Mouse (Mus musculus) intestine, embryonic 14.5 days (tissue): ENCODE data around the gene Slc29a3. TPM values are rescaled to one million over a fixed set of nuclear protein-coding genes. Genes with fewer than 3 reads are reported as not detected.

Source experiments
- ATAC-seq: fragments of 200-750 bp; cut with Nextera tagmentation; replicated peaks from 2 replicates; pipeline ENCODE4 v1.8.0; 2017; ENCODE audit warnings: low read depth, moderate number of reproducible peaks, moderate TSS enrichment, moderate library complexity; ENCODE audit not compliant: low FRiP score, low TSS enrichment
- DNase-seq: peaks from one replicate; pipeline ENCODE4 v3.0.0-alpha.2; 2018; ENCODE audit warnings: low spot score
- H3K27ac ChIP-seq: fragments of 300-500 bp; sonication (generic); 2 replicates; pipeline ENCODE4 v1.5.1; 2014; ENCODE audit warnings: low read depth, mild to moderate bottlenecking, control low read depth
- H3K27me3 ChIP-seq: fragments of 300-500 bp; sonication (generic); replicated peaks from 2 replicates; pipeline ENCODE4 v1.6.1; 2014; ENCODE audit warnings: low read length, control low read depth; ENCODE audit not compliant: control insufficient read depth, insufficient read depth
- H3K36me3 ChIP-seq: fragments of 300-500 bp; sonication (generic); 2 replicates; pipeline ENCODE4 v1.6.1; 2014; ENCODE audit warnings: low read length, control low read depth; ENCODE audit not compliant: control insufficient read depth, insufficient read depth
- H3K4me1 ChIP-seq: fragments of 300-500 bp; sonication (generic); replicated peaks from 2 replicates; pipeline ENCODE4 v1.6.1; 2014; ENCODE audit warnings: low read length, control low read depth, mixed read lengths; ENCODE audit not compliant: control insufficient read depth, insufficient read depth
- H3K4me2 ChIP-seq: fragments of 300-500 bp; sonication (generic); 2 replicates; pipeline ENCODE4 v1.6.1; 2014; ENCODE audit warnings: low read length
- H3K4me3 ChIP-seq: fragments of 300-500 bp; sonication (generic); 2 replicates; pipeline ENCODE4 v1.5.1; 2014; ENCODE audit warnings: low read depth, low read length, control low read depth, mixed read lengths
- H3K9ac ChIP-seq: fragments of 300-500 bp; sonication (generic); 2 replicates; pipeline ENCODE4 v1.6.1; 2014; ENCODE audit warnings: mild to moderate bottlenecking, low read length
- H3K9me3 ChIP-seq: fragments of 300-500 bp; sonication (generic); 2 replicates; pipeline ENCODE4 v1.6.1; 2016; ENCODE audit warnings: low read length, control low read depth; ENCODE audit not compliant: control insufficient read depth
- WGBS: fragments of 180-500 bp; shearing (Covaris S2); extraction: QIAGEN DNeasy Blood & Tissue Kit; methylation state at CpG from one replicate; pipeline ENCODE4 v1.1.7; 2014; 5-methylcytosine and 5-hydroxymethylcytosine counted together
- polyA plus RNA-seq: library from polyadenylated mRNA; unstranded; fragments of >200 nt; fragmentation: Nextera tagmentation; extraction: Ambion mirVana; gene quantifications from 2 replicates; pipeline ENCODE4 v1.2.1, GENCODE M21; 2014

The Slc29a3 gene
- polyA plus RNA-seq, 1 experiment from 2014 or later = 7.8 TPM

- Histone ChIP-seq H3K27me3 (no peaks in the 10 kb centered on the region), H3K4me2 (no peak overlapping the region), H3K4me1 (peaks cover 22% of the 10 kb centered on the region), H3K36me3 (no peaks in the 10 kb centered on the region), H3K9me3 (no peaks in the 10 kb centered on the region), H3K27ac (no peak overlapping the region), H3K4me3 (no peak overlapping the region), H3K9ac (no peak overlapping the region)
- WGBS = 45% methylated on average over 8 of the region's 8 CpGs
- ATAC-seq (no peak), DNase-seq (no peak)
These were observed 42.2 kb upstream of the Slc29a3 start for GRCm38 (mm10) chr10:60794792-60795191.

DNA sequence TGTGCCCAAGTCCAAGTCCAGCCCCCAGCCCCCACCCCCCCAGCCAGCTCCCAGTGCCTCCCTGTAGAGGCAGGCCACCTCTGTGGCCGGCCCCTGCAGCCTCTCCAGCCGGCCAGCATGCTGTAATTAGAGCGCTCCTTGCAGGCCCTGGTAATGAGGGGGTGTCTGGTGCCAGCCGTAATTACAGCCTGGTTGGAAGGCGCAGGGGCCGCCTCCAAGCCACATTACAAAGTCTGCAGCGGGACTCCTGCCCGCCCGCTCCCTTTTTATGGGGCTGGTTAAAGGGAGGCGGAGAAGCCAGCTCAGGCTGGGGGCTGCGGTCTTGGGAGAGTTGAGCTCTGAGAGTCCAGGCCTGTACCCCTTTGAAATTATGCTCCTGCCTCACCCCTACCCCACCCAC is 41.8 kb upstream of the Slc29a3 start:
- Histone ChIP-seq H3K4me2 (no peak overlapping the region), H3K9ac (no peak overlapping the region), H3K4me1 (peaks cover 20% of the 10 kb centered on the region), H3K36me3 (no peaks in the 10 kb centered on the region), H3K9me3 (no peaks in the 10 kb centered on the region), H3K27me3 (no peaks in the 10 kb centered on the region), H3K27ac (no peak overlapping the region), H3K4me3 (no peak overlapping the region)
- DNase-seq = no peak
- no peak for ATAC-seq
- 45% methylated on average over 11 of the region's 11 CpGs for WGBS

DNA sequence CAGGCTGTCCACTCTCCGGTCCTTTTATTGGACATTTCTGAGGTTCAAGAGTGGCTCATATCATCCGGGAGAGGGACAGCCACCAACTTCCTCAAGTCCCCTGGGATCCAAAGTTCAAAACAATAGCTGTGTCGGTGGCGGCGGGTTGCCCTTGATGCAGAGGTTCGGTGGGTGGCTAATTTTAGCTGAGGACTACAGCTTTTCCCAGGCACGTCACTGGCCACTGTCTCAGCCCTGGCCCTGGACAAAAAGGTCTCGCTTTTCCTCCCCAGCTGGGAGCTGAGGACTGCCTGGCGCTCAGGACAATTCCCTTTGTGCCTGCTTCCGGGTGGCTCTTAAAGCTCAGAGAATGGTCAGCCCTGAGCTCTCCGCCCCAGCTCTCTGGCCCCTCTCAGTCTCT is 40.2 kb upstream of the Slc29a3 start:
- WGBS = 39% methylated on average over 11 of the region's 11 CpGs
- Histone ChIP-seq H3K9me3 (no peaks in the 10 kb centered on the region), H3K4me1 (peaks cover 15% of the 10 kb centered on the region; the same call in 1 of the 2 replicates), H3K27me3 (no peaks in the 10 kb centered on the region), H3K4me3 (no peak overlapping the region), H3K36me3 (no peaks in the 10 kb centered on the region), H3K4me2 (no peak overlapping the region), H3K9ac (no peak overlapping the region), H3K27ac (peak overlapping the region; percentile 4; the same call in 1 of the 2 replicates)
- DNase-seq = no peak
- ATAC-seq = no peak

DNA sequence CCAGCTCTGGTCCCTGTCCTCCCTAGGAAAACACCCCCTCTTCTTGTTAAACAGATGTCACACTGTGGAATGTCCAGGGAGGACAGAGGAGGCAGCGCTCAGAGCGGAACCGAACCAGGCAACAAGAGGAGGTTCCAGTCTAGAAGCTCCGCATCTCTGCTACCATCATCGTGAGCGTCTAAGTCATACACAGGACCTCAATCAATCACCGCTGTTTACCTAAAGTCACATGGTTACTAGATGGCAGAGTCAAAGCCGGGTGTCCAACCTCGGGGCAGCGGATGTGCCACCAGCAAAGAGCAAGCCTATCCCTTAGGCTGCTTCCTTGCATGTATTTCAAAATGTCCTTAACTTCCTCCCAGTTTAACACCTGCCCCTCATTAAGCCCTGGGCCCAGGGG is 39.8 kb upstream of the Slc29a3 start:
- DNase-seq = no peak
- H3K27ac ChIP-seq = peak overlapping the region; percentile 4; the same call in 1 of the 2 replicates
- ATAC-seq = no peak

DNA sequence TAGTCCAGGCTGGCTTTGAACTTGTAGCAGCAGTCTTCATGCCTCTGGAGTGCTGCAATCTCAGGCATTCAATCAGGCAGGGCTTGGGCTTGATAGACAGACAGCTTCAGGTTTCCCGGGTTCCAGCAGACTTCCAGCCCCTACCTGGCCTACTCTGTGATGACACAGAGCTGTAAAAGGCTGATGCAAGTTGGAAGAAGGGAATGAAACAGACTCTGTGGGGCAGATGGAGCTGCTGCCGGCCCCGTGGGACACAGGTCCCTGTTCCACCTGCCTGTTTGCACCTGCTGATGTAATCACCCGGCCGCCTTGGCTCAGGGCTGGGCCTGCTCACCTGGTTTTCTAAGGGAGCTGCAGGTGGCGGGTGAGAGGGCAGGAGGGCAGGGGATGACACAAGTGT is 38.3 kb upstream of the Slc29a3 start:
- H3K36me3 ChIP-seq = no peaks in the 10 kb centered on the region
- no peak overlapping the region for H3K9ac ChIP-seq
- no peak overlapping the region for H3K27ac ChIP-seq
- H3K4me1 ChIP-seq = peaks cover 12% of the 10 kb centered on the region; the same call in 1 of the 2 replicates
- H3K4me3 ChIP-seq = no peak overlapping the region
- H3K4me2 ChIP-seq = no peak overlapping the region
- no peaks in the 10 kb centered on the region for H3K27me3 ChIP-seq
- no peaks in the 10 kb centered on the region for H3K9me3 ChIP-seq
- no peak for ATAC-seq
- WGBS = 77% methylated on average over 6 of the region's 6 CpGs
- no peak for DNase-seq

More for the DNA sequence above, 39.8 kb upstream of the Slc29a3 start:
- H3K27me3 ChIP-seq = no peaks in the 10 kb centered on the region
- no peak overlapping the region for H3K9ac ChIP-seq
- H3K4me3 ChIP-seq = no peak overlapping the region
- no peaks in the 10 kb centered on the region for H3K9me3 ChIP-seq
- 30% methylated on average over 10 of the region's 10 CpGs for WGBS
- no peak overlapping the region for H3K4me2 ChIP-seq
- H3K4me1 ChIP-seq = peaks cover 15% of the 10 kb centered on the region; the same call in 1 of the 2 replicates
- H3K36me3 ChIP-seq = no peaks in the 10 kb centered on the region

DNA sequence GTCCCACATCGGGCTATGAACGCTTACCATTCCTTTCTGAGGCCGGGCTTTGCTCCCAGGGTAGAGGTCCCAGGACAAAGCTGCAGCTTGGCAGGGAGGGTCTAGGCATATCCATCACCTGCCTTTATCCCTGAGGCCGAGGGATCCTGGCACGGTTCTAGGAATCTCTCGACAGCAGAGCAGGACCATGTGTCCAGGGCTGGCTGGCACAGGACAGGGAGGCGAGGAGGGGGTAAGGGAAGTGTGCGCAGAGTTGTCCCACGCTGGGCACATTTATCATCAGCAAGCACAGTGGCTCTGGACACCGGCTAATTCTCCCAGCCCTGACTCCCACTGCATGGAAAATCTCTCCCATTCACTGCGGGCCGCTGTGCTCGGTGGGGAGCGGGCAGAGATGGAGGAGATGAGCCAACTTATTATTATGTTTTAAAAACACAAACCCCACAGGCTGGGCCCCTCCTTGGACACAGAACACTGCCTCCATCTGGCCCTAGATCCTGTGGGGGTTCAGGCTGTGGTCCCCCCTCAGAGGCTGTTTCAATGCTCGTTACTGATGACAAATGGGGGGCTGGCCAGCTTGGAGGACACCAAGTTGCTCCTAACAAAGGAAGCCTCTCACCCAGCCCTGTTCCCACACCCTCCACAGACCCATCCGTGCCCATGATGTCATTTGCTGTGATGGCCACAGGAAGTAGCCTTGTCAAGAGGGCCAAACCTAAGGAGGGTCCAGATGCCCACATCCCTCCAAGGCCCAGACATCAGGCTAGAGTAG is 34.9 kb upstream of the Slc29a3 start:
- H3K27ac ChIP-seq = no peak overlapping the region
- H3K4me1 ChIP-seq = peaks cover 5% of the 10 kb centered on the region; the same call in 1 of the 2 replicates
- ATAC-seq (0 out of 2 replicates have a peak, but pooled peaks have one; percentile 16), DNase-seq (no peak)
- no peaks in the 10 kb centered on the region for H3K9me3 ChIP-seq
- no peak overlapping the region for H3K4me2 ChIP-seq
- H3K9ac ChIP-seq = no peak overlapping the region
- H3K4me3 ChIP-seq = no peak overlapping the region
- WGBS = 71% methylated on average over 16 of the region's 16 CpGs
- no peaks in the 10 kb centered on the region for H3K36me3 ChIP-seq
- H3K27me3 ChIP-seq = no peaks in the 10 kb centered on the region

GRCm38 (mm10) chr10:60783608-60784007 is 31.0 kb upstream of the Slc29a3 start:
- Histone ChIP-seq H3K4me1 (no peaks in the 10 kb centered on the region), H3K9ac (no peak overlapping the region), H3K36me3 (no peaks in the 10 kb centered on the region), H3K4me3 (no peak overlapping the region), H3K27me3 (no peaks in the 10 kb centered on the region), H3K9me3 (no peaks in the 10 kb centered on the region), H3K4me2 (no peak overlapping the region), H3K27ac (no peak overlapping the region)
- DNase-seq (no peak), ATAC-seq (no peak)
- WGBS = 52% methylated on average over 2 of the region's 2 CpGs

GRCm38 (mm10) chr10:60779628-60780027 is 27.0 kb upstream of the Slc29a3 start:
- H3K4me2 ChIP-seq = peak overlapping the region; percentile 25; the same call in 1 of the 2 replicates
- peak; percentile 97 for DNase-seq
- H3K9ac ChIP-seq = no peak overlapping the region
- no peak overlapping the region for H3K27ac ChIP-seq
- H3K4me3 ChIP-seq = no peak overlapping the region
- no peaks in the 10 kb centered on the region for H3K36me3 ChIP-seq
- H3K9me3 ChIP-seq = no peaks in the 10 kb centered on the region
- no peaks in the 10 kb centered on the region for H3K27me3 ChIP-seq
- 9% methylated on average over 9 of the region's 9 CpGs for WGBS
- peak; percentile 47; the same call in 1 of the 2 replicates for ATAC-seq
- no peaks in the 10 kb centered on the region for H3K4me1 ChIP-seq

DNA sequence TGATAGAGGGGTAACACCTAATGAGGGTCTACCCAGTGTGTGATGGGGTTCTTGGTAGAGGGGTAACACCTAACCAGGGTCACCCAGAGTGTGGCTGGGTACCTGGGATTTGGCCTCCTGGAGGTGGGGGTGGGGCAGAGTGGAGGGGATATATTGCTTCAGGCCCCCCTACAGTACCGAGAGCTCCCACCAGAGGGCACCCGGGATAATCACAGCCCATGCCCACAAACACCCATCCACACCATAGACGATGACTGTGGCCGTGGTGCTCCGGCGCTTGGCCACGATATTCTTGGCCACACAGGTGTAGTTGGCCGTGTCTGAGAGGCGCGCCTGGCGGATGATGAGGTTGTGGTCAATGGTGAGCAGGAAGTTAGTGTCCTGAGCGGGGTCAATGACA is 25.9 kb upstream of the Slc29a3 start:
- H3K27ac ChIP-seq = no peak overlapping the region
- H3K4me3 ChIP-seq = no peak overlapping the region
- ATAC-seq = 0 out of 2 replicates have a peak, but pooled peaks have one; percentile 40
- H3K4me1 ChIP-seq = no peaks in the 10 kb centered on the region
- 77% methylated on average over 12 of the region's 12 CpGs for WGBS
- no peaks in the 10 kb centered on the region for H3K27me3 ChIP-seq
- no peak overlapping the region for H3K9ac ChIP-seq
- no peak overlapping the region for H3K4me2 ChIP-seq
- no peaks in the 10 kb centered on the region for H3K9me3 ChIP-seq
- no peaks in the 10 kb centered on the region for H3K36me3 ChIP-seq
- peak; percentile 81 for DNase-seq
